Mouse (Mus musculus) megakaryocyte, embryonic 14.5 days (primary cell): ENCODE measurements at regions not wholly inside any gene's neighbourhood (a gene's known extent, or its start where the extent isn't known, plus 50 kb on each side); places are given as distances from the start of the nearest gene placed in this dataset.

Experiments used
- H3K27me3 ChIP-seq: replicated peaks from 2 replicates; pipeline ENCODE3; 2012; ENCODE audit warnings: inconsistent platforms
- H3K36me3 ChIP-seq: replicated peaks from 2 replicates; pipeline ENCODE3; 2012; ENCODE audit warnings: low read length, inconsistent platforms, mixed read lengths
- H3K4me1 ChIP-seq: 2 replicates; pipeline ENCODE4 v1.6.1; 2012; ENCODE audit warnings: inconsistent platforms
- H3K4me3 ChIP-seq: replicated peaks from 2 replicates; pipeline ENCODE3; 2012; ENCODE audit warnings: moderate library complexity, mild to moderate bottlenecking, inconsistent platforms
- H3K9me3 ChIP-seq: 2 replicates; pipeline ENCODE4 v1.6.1; 2012; ENCODE audit warnings: inconsistent platforms
- FLI1 ChIP-seq: IDR thresholded peaks from 2 replicates; pipeline ENCODE4 v1.6.1; 2012; ENCODE audit warnings: low read length, inconsistent platforms, mixed read lengths
- GATA1 ChIP-seq: IDR thresholded peaks from 3 replicates; pipeline ENCODE4 v1.6.1; 2012; ENCODE audit warnings: mixed read lengths, low read length, inconsistent platforms, borderline replicate concordance

DNA sequence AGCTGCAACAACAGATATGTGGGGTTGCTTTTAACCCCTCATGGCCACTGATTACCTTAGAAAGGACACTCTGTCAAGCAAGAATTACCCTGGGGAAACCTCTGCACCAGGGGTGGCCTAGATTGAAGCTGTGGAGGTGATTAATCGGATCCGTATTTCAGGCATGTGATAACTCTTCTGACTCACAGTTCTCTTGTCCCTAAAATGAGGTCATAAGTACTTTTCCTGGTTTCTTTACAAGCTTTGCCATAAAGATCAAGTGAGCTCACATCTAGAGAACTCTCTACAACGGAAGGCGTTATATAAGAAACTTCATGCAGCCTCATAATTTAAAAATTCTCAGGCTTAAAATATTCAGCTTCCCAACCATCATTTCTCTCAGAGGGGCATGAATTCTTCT, 688.2 kb downstream of the Utrn start:
- TF ChIP-seq GATA1, result no peak
- no peak for TF ChIP-seq FLI1
- H3K27me3 ChIP-seq, result no peaks in the 10 kb centered on the region
- no peak overlapping the region for H3K4me3 ChIP-seq
- no peaks in the 10 kb centered on the region for H3K4me1 ChIP-seq
- H3K36me3 ChIP-seq, result no peaks in the 10 kb centered on the region
- no peaks in the 10 kb centered on the region for H3K9me3 ChIP-seq

DNA sequence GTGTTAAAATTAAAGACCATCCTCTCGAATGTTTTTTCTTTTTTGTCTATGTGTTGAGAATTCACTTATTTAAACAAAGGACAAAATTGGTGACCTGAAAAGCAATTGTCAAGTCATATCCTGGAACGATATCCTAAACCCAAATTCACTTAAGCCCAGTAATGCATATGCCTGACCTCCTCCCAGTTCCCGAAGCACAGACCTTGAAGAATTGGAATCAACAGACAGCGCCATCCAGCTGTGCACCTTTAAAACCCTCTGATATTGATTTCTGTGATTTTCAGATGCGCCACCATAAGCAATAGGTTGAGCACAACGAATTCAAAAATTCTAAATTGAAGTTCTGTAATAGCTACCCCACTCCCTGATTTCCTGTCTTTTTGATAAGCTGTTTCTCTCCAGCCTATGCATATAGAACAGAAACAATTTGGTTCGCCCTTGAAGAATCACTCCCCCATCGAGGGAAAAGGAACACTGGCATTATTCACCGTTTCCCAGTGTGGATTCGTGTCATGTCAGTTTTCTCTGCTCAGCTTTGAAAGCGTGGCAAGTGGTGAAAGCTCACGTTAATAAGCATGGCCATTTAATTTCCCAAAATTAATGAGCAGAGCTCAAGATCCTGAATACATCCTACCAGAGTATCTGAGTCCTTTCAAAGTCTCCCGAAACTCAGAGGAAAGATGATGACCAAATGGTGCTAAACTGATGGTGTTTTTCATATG, 682.1 kb downstream of the Utrn start:
- Histone ChIP-seq H3K4me1 (no peaks in the 10 kb centered on the region), H3K36me3 (no peaks in the 10 kb centered on the region), H3K4me3 (no peak overlapping the region), H3K9me3 (no peaks in the 10 kb centered on the region), H3K27me3 (no peaks in the 10 kb centered on the region)
- no peak for TF ChIP-seq FLI1
- no peak for TF ChIP-seq GATA1

DNA sequence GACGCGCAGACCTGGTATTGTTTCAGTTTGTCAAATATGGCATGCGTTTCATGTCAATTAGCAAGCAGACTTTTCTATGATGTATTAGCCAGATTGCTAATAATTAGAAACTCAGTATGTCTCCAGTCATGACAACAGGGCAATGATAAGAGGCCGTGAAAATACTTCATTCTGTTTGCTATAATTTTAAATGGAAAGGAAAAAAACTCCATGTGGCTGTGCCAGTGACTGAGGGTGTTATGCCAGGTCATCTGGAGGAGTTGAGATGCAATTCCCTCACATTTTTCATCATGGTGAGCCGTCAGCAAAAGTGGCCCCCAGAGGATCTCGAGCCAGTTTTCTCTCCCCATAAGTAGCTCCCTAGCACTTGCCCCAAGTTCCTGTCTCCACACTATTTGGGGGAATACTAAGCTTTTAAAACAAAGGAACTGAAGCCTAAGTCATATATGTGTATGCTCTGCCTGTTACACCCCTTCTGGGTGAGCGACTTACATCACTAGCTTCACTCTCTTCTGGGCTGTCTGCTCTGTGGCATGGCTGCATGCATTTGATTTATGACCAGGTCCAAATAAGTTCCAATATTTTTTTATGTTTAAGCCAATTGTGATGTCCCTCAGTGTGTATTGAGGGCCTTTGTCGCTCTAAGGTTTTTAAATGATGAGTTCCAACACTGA, 681.4 kb downstream of the Utrn start:
- Histone ChIP-seq H3K36me3 (no peaks in the 10 kb centered on the region), H3K9me3 (no peaks in the 10 kb centered on the region), H3K4me3 (no peak overlapping the region), H3K27me3 (no peaks in the 10 kb centered on the region), H3K4me1 (no peaks in the 10 kb centered on the region)
- TF ChIP-seq GATA1 (no peak), FLI1 (no peak)

DNA sequence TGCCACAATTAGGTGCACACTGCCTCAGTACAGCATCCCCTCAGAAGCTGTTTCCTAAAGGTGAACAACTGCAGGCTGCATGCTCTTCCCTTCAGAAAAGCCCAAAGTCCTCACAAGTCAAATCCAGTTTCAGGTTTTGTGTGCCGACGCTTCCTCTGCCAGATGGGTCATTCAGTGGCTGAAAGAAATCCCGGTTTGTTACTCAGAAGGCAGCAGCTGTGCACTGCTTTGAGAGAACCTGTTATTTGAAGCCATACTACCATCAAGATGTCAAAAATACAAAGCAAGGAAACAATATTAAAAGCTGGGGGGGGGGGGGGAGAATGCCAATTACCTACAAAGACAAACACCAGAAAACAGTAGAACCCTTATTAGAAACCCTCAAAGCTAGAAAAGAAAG, 678.7 kb downstream of the Utrn start:
- no peak for TF ChIP-seq GATA1
- TF ChIP-seq FLI1, result no peak
- Histone ChIP-seq H3K27me3 (no peaks in the 10 kb centered on the region), H3K4me1 (no peaks in the 10 kb centered on the region), H3K36me3 (no peaks in the 10 kb centered on the region), H3K4me3 (no peak overlapping the region), H3K9me3 (no peaks in the 10 kb centered on the region)

DNA sequence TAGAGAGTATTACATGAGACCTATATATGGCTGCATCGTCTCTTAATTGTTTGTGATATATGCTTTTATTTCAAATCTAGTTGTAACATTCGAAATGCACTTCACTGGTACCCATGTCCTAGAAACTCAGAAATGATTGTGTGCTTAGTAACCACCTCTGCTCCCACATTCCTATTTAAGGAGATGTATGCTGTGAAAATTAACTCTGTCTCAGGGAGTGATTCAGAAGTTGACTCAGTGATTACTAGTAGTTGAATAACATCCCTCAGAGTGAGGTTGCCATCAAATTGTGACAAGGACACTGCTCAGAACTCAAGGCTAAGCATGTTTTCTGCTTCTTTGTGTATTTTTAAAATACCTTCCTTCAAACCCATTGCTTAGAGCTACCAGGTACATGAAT, 661.9 kb downstream of the Utrn start:
- Histone ChIP-seq H3K4me3 (no peak overlapping the region), H3K9me3 (no peaks in the 10 kb centered on the region), H3K4me1 (no peaks in the 10 kb centered on the region), H3K27me3 (no peaks in the 10 kb centered on the region), H3K36me3 (no peaks in the 10 kb centered on the region)
- TF ChIP-seq GATA1 (no peak), FLI1 (no peak)

DNA sequence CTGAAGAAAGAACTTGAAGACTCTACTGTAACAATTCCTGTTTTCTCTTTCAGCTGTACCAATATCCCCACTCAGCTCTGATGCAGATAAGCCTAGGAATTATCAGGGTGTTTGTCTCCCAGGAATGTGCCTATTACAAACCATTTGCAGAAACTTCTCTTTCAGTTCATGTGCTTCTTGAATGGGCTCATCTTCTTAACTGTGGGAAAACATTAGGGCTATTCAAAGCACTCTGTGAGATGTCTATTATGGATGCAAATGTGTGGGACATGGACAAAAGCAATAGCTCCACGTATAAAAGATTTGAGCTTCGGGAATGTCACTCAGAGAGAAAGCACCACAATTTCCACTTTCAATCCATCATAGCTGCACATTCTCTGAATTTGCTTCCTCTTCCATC, 659.0 kb downstream of the Utrn start:
- Histone ChIP-seq H3K27me3 (no peaks in the 10 kb centered on the region), H3K4me1 (no peaks in the 10 kb centered on the region), H3K4me3 (no peak overlapping the region), H3K9me3 (no peaks in the 10 kb centered on the region), H3K36me3 (no peaks in the 10 kb centered on the region)
- no peak for TF ChIP-seq FLI1
- no peak for TF ChIP-seq GATA1

DNA sequence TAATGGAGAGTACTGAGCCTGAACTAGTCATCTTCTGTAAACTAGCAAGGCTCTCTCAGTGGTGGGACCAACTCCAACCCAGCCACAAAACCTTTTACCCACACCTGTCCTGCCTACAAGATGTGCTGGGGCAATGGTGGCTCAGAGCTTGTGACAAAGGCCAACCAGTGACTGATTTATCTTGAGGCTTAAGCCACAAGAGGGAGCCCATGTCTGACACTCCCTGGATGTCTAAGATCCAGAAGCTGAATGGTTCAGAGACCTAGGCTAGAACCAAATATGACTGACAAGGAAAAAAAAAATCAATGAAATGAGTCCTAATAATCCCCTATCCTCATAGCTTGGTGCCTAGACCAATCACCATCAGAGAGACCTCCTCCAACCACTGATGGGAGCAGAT, 650.3 kb downstream of the Utrn start:
- H3K4me1 ChIP-seq, result no peaks in the 10 kb centered on the region
- H3K27me3 ChIP-seq, result no peaks in the 10 kb centered on the region
- no peak overlapping the region for H3K4me3 ChIP-seq
- H3K36me3 ChIP-seq, result no peaks in the 10 kb centered on the region
- no peaks in the 10 kb centered on the region for H3K9me3 ChIP-seq
- no peak for TF ChIP-seq FLI1
- no peak for TF ChIP-seq GATA1

DNA sequence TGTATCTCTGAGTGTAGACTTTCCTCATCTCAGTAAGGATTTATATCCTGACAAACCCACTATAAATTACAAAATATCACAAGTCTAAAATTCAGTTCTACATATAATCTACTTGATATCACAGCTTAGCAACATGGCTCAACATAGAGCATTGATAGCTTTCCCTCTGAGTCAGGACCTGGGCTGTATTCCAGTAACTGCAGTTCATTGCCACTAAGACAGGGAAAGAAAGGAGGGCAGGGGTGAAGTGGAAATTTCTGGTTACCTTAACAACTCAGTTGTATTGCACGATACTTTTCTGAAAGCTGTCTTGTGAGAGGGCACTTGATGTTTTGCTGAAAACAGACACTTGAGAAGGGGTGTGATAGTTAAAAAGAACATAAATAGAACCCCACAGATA, 635.0 kb downstream of the Utrn start:
- H3K9me3 ChIP-seq, result no peaks in the 10 kb centered on the region
- TF ChIP-seq GATA1, result no peak
- TF ChIP-seq FLI1, result no peak

DNA sequence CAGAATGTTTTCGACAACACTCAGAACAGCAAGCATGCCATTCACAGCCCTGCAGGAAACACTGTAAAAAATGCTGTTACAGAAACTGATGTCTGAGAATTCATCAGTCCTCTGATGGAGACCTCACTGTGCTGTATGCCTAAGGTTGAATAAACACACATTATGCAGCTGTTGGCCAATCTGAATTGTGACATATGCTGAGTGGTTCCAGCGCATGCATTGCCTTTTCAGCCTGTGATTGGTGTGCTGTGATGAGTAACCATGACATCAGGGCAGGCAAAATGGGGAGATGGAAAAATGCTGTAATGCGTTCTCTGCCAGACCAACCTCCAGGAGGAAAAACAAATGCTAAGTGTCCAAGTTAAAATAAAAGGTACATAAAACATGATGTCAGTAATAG, 620.3 kb downstream of the Utrn start:
- no peaks in the 10 kb centered on the region for H3K27me3 ChIP-seq
- H3K4me3 ChIP-seq, result no peak overlapping the region
- TF ChIP-seq GATA1 (no peak), FLI1 (no peak)
- H3K36me3 ChIP-seq, result no peaks in the 10 kb centered on the region
- H3K9me3 ChIP-seq, result no peaks in the 10 kb centered on the region
- H3K4me1 ChIP-seq, result no peaks in the 10 kb centered on the region

More for the DNA sequence above, 635.0 kb downstream of the Utrn start:
- Histone ChIP-seq H3K36me3 (no peaks in the 10 kb centered on the region), H3K27me3 (no peaks in the 10 kb centered on the region), H3K4me1 (no peaks in the 10 kb centered on the region), H3K4me3 (no peak overlapping the region)

DNA sequence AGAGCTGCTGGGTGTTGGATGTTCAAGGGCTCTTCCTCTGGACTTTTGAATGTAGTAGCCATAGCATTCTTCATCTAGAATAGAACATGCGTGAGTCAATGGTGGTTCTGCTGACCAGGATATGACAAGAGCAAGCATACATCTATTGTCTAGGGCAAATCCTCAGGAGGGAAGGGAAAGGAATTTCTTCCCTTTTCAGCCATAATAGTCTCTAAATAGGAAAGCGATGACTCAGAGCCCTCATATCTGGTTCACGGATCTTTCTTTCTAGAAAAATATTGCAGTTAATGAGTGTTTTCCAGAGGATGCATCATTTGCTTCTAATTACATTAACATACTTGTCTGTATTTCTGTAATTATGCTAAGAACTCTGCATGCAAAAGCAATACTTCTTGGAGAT, 615.9 kb downstream of the Utrn start:
- no peaks in the 10 kb centered on the region for H3K27me3 ChIP-seq
- no peaks in the 10 kb centered on the region for H3K9me3 ChIP-seq
- no peaks in the 10 kb centered on the region for H3K4me1 ChIP-seq
- H3K4me3 ChIP-seq, result no peak overlapping the region
- H3K36me3 ChIP-seq, result no peaks in the 10 kb centered on the region
- TF ChIP-seq FLI1 (no peak), GATA1 (no peak)
